Mouse (Mus musculus): ENCODE results near the gene Prkce. TPM values are rescaled to one million over a fixed set of nuclear protein-coding genes. Genes with fewer than 3 reads are reported as not detected.

Prkce gene
- polyA plus RNA-seq, 1 experiment from 2014 or later, result 35.7 TPM

DNA sequence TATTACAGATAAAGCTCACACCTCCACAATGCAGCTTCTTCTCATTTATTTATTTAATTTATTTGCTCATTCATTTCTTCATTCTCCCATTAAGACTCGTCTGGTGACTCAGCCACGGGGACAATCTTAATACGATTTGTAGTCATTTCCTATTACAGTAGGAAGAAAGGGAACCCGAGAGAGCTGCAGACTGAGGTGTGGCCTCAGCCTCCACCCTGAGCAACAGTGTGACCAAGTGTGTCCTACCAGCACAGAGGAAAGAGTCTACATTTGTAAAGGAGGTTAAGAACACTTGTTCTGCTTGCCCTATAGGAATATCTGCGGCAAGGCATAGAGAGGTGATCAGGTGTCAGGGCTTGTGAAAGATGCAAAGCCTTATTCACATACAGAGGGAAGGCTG is 155.3 kb downstream of the Prkce start:
- H3K4me3 ChIP-seq (ENCODE audit: low read length), result no peak overlapping the region
- H3K36me3 ChIP-seq (ENCODE audit: control insufficient read depth, insufficient read depth, low read length), result no peaks in the 10 kb centered on the region
- no peak overlapping the region for H3K4me2 ChIP-seq (ENCODE audit: low read length)
- no peaks in the 10 kb centered on the region for H3K9me3 ChIP-seq (ENCODE audit: control insufficient read depth, low read length)
- 80% methylated on average over 5 of the region's 5 CpGs for WGBS
- H3K27me3 ChIP-seq (replicated peaks; ENCODE audit: control insufficient read depth, insufficient read depth, low read length), result no peaks in the 10 kb centered on the region
- ATAC-seq, result no peak
- 0 out of 2 replicates have a peak, but pooled peaks cover 2% of the 10 kb centered on the region for H3K4me1 ChIP-seq (ENCODE audit: control insufficient read depth, insufficient read depth, low read depth, low read length)
- no peak overlapping the region for H3K9ac ChIP-seq (ENCODE audit: low read depth, low read length)
- H3K27ac ChIP-seq (ENCODE audit: low read depth, low read length), result no peak overlapping the region

DNA sequence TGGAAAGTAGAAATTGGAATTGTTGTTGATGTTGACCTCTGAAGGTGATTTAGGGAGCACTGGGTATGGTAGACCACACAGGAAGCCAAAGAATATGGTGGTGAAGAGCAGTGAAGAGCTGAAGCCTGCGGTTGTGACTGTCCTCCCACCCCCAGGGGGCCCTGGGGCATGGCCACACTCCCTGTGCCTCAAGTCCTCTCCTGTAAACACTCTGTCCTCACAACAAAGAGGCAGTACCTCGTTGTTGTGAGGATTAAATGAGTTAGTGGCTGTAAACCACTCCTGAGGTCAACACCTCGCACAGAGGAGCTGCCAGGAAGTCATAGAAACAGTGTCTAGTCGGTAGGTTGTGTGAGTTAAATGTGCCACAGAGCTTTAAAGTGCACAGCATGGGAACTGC is 155.7 kb downstream of the Prkce start:
- H3K9ac ChIP-seq (ENCODE audit: low read depth, low read length), result no peak overlapping the region
- H3K27ac ChIP-seq (ENCODE audit: low read depth, low read length), result no peak overlapping the region
- ATAC-seq, result no peak
- H3K36me3 ChIP-seq (ENCODE audit: control insufficient read depth, insufficient read depth, low read length), result no peaks in the 10 kb centered on the region
- no peaks in the 10 kb centered on the region for H3K9me3 ChIP-seq (ENCODE audit: control insufficient read depth, low read length)
- no peaks in the 10 kb centered on the region for H3K27me3 ChIP-seq (replicated peaks; ENCODE audit: control insufficient read depth, insufficient read depth, low read length)
- no peak overlapping the region for H3K4me2 ChIP-seq (ENCODE audit: low read length)
- H3K4me3 ChIP-seq (ENCODE audit: low read length), result no peak overlapping the region
- H3K4me1 ChIP-seq (ENCODE audit: control insufficient read depth, insufficient read depth, low read depth, low read length), result peaks cover 2% of the 10 kb centered on the region; the same call in 1 of the 2 replicates
- WGBS, result 59% methylated on average over 4 of the region's 4 CpGs

DNA sequence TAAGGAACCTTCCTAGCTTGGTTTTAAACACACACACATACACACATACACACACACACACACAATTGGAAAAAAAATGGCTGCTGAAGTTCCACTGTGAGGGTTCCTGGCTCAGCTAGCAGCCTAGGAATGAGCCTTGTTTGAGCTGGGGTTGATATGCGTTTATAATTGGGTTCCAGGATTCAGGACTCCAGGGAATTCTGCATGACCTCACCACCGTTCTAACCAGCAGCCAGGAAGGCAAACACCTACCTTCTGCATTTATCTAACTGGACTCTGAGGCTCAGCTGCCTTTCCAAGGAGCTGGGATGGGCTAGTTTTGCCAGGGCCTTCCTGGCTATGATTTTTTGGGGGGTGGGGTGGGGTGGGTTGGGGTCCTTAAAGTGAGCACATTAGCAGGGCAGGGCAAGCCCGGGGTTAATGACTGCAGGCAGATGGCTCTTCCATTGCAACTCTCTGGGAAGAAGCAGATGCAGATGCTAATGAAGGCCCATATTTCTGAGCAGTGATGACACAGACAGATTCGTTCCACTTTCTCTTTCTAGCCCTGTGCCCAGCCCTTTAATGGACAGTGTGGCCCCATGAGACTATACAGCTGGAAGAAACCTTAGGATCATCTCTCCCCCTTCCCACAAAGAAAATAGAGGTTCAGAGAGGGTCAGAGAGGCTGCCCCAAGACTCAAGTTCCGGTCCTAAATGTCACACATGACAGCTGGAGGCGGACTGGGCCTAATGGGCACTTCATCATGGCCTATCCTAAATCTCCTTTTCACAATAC is 156.5 kb downstream of the Prkce start:
- no peak for ATAC-seq
- no peak overlapping the region for H3K4me3 ChIP-seq (ENCODE audit: low read length)
- H3K9me3 ChIP-seq (ENCODE audit: control insufficient read depth, low read length), result no peaks in the 10 kb centered on the region
- 41% methylated on average over 6 of the region's 6 CpGs for WGBS
- no peak overlapping the region for H3K9ac ChIP-seq (ENCODE audit: low read depth, low read length)
- no peaks in the 10 kb centered on the region for H3K27me3 ChIP-seq (replicated peaks; ENCODE audit: control insufficient read depth, insufficient read depth, low read length)
- peaks cover 5% of the 10 kb centered on the region; the same call in 1 of the 2 replicates for H3K4me1 ChIP-seq (ENCODE audit: control insufficient read depth, insufficient read depth, low read depth, low read length)
- no peak overlapping the region for H3K27ac ChIP-seq (ENCODE audit: low read depth, low read length)
- no peak overlapping the region for H3K4me2 ChIP-seq (ENCODE audit: low read length)
- no peaks in the 10 kb centered on the region for H3K36me3 ChIP-seq (ENCODE audit: control insufficient read depth, insufficient read depth, low read length)

DNA sequence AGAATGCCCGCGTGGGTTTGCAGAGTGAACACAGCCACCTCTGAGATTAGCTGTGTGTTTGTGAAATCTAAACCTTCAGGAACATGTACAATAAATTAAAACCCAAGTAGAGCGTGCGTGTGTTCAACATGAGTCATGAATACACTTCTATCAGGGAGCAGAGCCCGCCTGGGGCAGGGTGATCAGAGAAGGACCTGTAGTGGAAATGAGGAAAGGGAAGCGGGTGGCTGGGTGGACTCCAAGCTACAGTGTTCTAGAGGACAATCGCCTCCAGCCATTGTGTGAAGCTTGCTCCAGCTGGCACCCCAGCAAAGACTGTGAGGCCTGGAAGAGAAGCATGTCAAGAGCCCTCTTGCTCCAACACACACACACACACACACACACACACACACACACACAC is 157.2 kb downstream of the Prkce start:
- no peak overlapping the region for H3K27ac ChIP-seq (ENCODE audit: low read depth, low read length)
- H3K4me1 ChIP-seq (ENCODE audit: control insufficient read depth, insufficient read depth, low read depth, low read length), result peaks cover 8% of the 10 kb centered on the region
- H3K4me2 ChIP-seq (ENCODE audit: low read length), result no peak overlapping the region
- no peak overlapping the region for H3K4me3 ChIP-seq (ENCODE audit: low read length)
- no peaks in the 10 kb centered on the region for H3K36me3 ChIP-seq (ENCODE audit: control insufficient read depth, insufficient read depth, low read length)
- no peaks in the 10 kb centered on the region for H3K27me3 ChIP-seq (replicated peaks; ENCODE audit: control insufficient read depth, insufficient read depth, low read length)
- WGBS, result 77% methylated on average over 7 of the region's 7 CpGs
- no peak overlapping the region for H3K9ac ChIP-seq (ENCODE audit: low read depth, low read length)
- ATAC-seq, result no peak
- H3K9me3 ChIP-seq (ENCODE audit: control insufficient read depth, low read length), result no peaks in the 10 kb centered on the region

DNA sequence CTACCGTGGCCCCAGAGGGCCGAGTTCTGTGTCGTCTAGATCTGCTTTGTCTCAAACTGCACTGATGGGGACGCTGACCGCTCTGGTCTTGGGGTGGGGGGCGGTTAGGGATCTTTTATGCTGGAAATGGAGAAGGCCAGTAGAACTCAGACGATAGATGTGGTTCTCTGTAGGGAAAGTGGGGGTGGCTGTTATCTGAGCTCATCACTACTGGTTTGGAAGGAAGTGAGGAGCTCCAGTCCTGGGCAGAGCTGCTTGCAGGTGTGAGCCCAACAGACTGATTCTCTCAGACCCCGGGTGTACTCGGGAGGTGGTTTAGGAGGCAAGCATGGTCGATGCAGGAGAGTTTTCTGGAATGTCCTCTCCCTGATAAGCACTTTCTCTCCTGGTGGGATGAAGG is 157.7 kb downstream of the Prkce start:
- Histone ChIP-seq H3K9ac (ENCODE audit: low read depth, low read length) (no peak overlapping the region), H3K4me1 (ENCODE audit: control insufficient read depth, insufficient read depth, low read depth, low read length) (peaks cover 13% of the 10 kb centered on the region), H3K4me2 (ENCODE audit: low read length) (no peak overlapping the region), H3K4me3 (ENCODE audit: low read length) (no peak overlapping the region), H3K36me3 (ENCODE audit: control insufficient read depth, insufficient read depth, low read length) (no peaks in the 10 kb centered on the region), H3K27me3 (replicated peaks; ENCODE audit: control insufficient read depth, insufficient read depth, low read length) (no peaks in the 10 kb centered on the region), H3K9me3 (ENCODE audit: control insufficient read depth, low read length) (no peaks in the 10 kb centered on the region), H3K27ac (ENCODE audit: low read depth, low read length) (no peak overlapping the region)
- 83% methylated on average over 10 of the region's 10 CpGs for WGBS
- ATAC-seq, result no peak

DNA sequence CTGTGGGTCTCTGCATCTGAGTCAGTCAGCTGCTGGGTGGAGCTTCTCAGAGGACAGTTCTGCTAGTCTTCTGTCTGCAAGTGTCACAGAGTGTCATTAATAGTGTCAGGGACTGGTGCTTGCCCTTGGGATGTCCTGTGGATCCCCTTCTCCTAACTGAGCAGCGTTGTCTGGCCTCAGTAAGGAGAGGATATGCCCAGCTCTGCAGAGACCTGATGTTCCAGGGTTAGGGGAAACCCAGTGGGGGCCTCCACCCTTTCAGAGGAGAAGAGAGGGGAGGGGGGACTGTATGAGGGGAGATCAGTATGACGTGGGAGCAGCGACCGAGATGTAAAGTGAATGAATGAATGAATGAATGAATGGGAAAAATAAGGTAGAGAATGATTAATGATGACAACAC is 160.4 kb downstream of the Prkce start:
- Histone ChIP-seq H3K4me1 (ENCODE audit: control insufficient read depth, insufficient read depth, low read depth, low read length) (peaks cover 25% of the 10 kb centered on the region), H3K9me3 (ENCODE audit: control insufficient read depth, low read length) (no peaks in the 10 kb centered on the region), H3K36me3 (ENCODE audit: control insufficient read depth, insufficient read depth, low read length) (no peaks in the 10 kb centered on the region), H3K9ac (ENCODE audit: low read depth, low read length) (no peak overlapping the region), H3K27me3 (replicated peaks; ENCODE audit: control insufficient read depth, insufficient read depth, low read length) (no peaks in the 10 kb centered on the region), H3K27ac (ENCODE audit: low read depth, low read length) (no peak overlapping the region), H3K4me2 (ENCODE audit: low read length) (no peak overlapping the region), H3K4me3 (ENCODE audit: low read length) (no peak overlapping the region)
- 75% methylated on average over 4 of the region's 4 CpGs for WGBS
- no peak for ATAC-seq

DNA sequence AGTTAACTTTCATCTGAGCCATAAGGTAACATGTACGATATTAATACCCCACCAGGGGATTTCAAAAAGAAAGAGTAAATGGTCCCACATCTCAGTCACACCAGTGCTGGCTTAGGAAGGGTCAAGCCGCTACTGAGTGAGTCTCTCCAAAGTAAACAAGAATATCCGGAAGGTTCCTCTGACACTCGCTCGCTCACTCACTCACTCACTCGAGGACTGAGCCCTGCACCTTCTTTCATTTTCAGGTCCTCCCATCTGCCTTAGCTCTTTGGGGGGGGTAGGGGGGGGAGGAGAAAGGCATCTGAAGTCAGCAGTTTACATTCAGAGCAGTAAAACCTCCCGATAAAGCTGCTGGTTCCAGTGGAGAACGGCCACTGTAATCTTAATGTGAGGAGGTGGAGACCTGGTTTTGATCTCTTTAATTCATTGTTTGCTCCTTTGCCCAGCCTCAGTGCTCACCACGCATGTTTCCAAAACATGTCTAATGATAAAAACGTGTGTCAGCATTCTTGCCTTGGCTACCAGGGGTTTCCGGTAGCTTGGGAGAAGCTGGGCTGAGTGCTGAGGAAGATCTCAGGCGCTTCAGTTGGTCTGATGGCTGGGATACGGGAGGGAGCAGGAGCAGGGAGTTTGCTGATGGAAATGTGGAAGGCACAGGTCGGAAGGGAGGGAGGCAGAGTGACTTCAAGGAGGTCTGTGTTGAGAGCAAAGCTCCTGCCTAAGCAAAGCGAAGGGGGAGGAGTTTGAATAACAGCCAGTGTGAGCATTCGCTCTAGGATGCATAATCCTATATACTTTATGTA is 161.9 kb downstream of the Prkce start:
- Histone ChIP-seq H3K27me3 (replicated peaks; ENCODE audit: control insufficient read depth, insufficient read depth, low read length) (no peaks in the 10 kb centered on the region), H3K4me2 (ENCODE audit: low read length) (no peak overlapping the region; the same call in 1 of the 2 replicates), H3K4me3 (ENCODE audit: low read length) (no peak overlapping the region), H3K27ac (ENCODE audit: low read depth, low read length) (peak overlapping the region; percentile 44; the same call in 1 of the 2 replicates), H3K9me3 (ENCODE audit: control insufficient read depth, low read length) (no peaks in the 10 kb centered on the region), H3K36me3 (ENCODE audit: control insufficient read depth, insufficient read depth, low read length) (no peaks in the 10 kb centered on the region), H3K9ac (ENCODE audit: low read depth, low read length) (peak overlapping the region; percentile 7; the same call in 1 of the 2 replicates), H3K4me1 (ENCODE audit: control insufficient read depth, insufficient read depth, low read depth, low read length) (peaks cover 23% of the 10 kb centered on the region)
- peak; percentile 58 for ATAC-seq
- WGBS, result 36% methylated on average over 16 of the region's 16 CpGs

DNA sequence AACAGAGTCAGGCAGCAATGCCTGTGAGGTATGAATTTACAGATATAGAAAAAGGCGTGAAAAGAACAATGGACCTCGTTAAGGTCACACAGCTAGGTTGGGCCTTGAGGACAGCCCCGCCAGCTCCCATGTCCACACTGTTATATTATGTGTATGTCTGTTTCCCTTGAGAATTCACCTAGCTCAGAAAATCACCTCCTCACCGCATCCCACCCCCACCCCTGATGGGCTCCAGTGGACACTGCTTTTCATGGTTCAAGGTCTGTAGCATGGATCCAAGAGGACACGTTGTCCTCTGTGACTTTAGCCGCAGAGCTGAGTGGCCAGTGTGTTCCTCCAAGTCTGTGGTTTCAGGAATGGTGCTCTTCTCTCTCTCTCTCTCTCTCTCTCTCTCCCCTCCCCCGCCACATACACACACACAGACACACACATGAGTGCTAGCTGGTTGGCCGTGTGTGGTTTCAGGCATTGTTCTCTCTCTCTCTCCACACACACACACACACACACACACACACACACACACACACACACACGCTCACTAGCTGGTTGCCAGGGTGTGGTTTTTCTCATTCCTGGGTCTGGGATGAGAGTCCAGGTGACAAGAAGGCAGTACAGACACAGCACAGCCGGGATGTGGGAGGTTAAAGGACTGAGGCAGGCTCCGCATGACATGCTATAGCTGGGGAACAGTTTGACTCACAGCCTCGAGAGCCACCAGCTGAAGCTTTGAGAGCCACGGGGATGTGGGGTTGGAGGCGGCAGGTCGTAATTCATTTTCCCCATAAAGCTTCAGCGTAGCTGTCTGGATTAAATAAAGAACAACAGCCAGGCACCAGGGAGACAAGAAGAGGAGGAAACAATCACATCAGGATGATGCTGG is 162.7 kb downstream of the Prkce start:
- Histone ChIP-seq H3K27me3 (replicated peaks; ENCODE audit: control insufficient read depth, insufficient read depth, low read length) (no peaks in the 10 kb centered on the region), H3K9ac (ENCODE audit: low read depth, low read length) (0 out of 2 replicates have a peak overlapping the region, but pooled peaks have one; percentile 27), H3K27ac (ENCODE audit: low read depth, low read length) (peak overlapping the region; percentile 54), H3K36me3 (ENCODE audit: control insufficient read depth, insufficient read depth, low read length) (no peaks in the 10 kb centered on the region), H3K4me3 (ENCODE audit: low read length) (no peak overlapping the region), H3K4me2 (ENCODE audit: low read length) (no peak overlapping the region), H3K9me3 (ENCODE audit: control insufficient read depth, low read length) (no peaks in the 10 kb centered on the region), H3K4me1 (ENCODE audit: control insufficient read depth, insufficient read depth, low read depth, low read length) (peaks cover 23% of the 10 kb centered on the region)
- 45% methylated on average over 16 of the region's 16 CpGs for WGBS
- peak; percentile 29 for ATAC-seq
